Mouse (Mus musculus): ENCODE data around the gene Unc5c. TPM values are rescaled to one million over a fixed set of nuclear protein-coding genes. Genes with fewer than 3 reads are reported as not detected.

The Unc5c gene
- total and polyA plus RNA-seq, 3 experiments: not detected

GRCm38 (mm10) chr3:141725432-141725831 lies 260.4 kb downstream of the Unc5c start:
- in situ Hi-C loops (cut with MboI; ENCODE audit: low pct_ligation_motif_present, low pct_unique_long_range_greater_than_20kb, low sequenced_read_pairs) (no loop called here), dilution Hi-C loops (cut with MboI; ENCODE audit: extremely low pct_ligation_motif_present, extremely low pct_unique_long_range_greater_than_20kb, low sequenced_read_pairs) (no loop called here)
- Histone ChIP-seq H3K4me2 (ENCODE audit: insufficient read depth, low read depth, poor library complexity, severe bottlenecking) (no peak overlapping the region), H3K27me3 (replicated peaks) (no peaks in the 10 kb centered on the region), H3K4me3 (replicated peaks in 1 of 3; ENCODE audit: low read depth in 2 of 3, low read length in 2 of 3, poor library complexity in 1 of 3) (no peak overlapping the region), H3K79me2 (replicated peaks; ENCODE audit: control insufficient read depth, extremely low read depth, insufficient read depth, poor library complexity, severe bottlenecking) (no peaks in the 10 kb centered on the region), H3K36me3 (replicated peaks in 1 of 2; ENCODE audit: control insufficient read depth in 1 of 2, insufficient read depth in 1 of 2, low read length in 1 of 2) (no peaks in the 10 kb centered on the region), H3K27ac (ENCODE audit: insufficient read depth, low read depth) (no peak overlapping the region), H3K4me1 (ENCODE audit: control insufficient read depth in 1 of 2, insufficient read depth in 2 of 2) (no peaks in the 10 kb centered on the region), H3K9me3 (replicated peaks; ENCODE audit: low read length) (no peaks in the 10 kb centered on the region), H3K9ac (ENCODE audit: insufficient read depth, low read depth) (no peak overlapping the region)
- TF ChIP-seq USF2 (conservative IDR thresholded peaks at IDR 0.05; ENCODE audit: low read depth, low read length) (no peak), NRF1 (IDR thresholded peaks at IDR 0.05; ENCODE audit: low read depth, low read length) (no peak), MYC (IDR thresholded peaks at IDR 0.05; ENCODE audit: low read depth, low read length) (no peak), JUN (IDR thresholded peaks at IDR 0.05; ENCODE audit: insufficient read depth, low read depth, low read length) (no peak), SIN3A (IDR thresholded peaks at IDR 0.05; ENCODE audit: low read length) (no peak), PAX5 (IDR thresholded peaks at IDR 0.05; ENCODE audit: low read length) (no peak), JUND (conservative IDR thresholded peaks at IDR 0.05; ENCODE audit: low read depth, low read length) (no peak), EP300 (IDR thresholded peaks at IDR 0.05; ENCODE audit: low read length) (no peak), HCFC1 (IDR thresholded peaks at IDR 0.05; ENCODE audit: low read depth, low read length) (no peak), TBP (conservative IDR thresholded peaks at IDR 0.05; ENCODE audit: low read depth, low read length) (no peak), CTCF (conservative IDR thresholded peaks at IDR 0.05 in 1 of 2, IDR thresholded peaks at IDR 0.05 in 1 of 2; ENCODE audit: low read depth in 2 of 2, low read length in 2 of 2) (no peak), MXI1 (IDR thresholded peaks at IDR 0.05; ENCODE audit: low read depth, low read length) (no peak), ZMIZ1 (IDR thresholded peaks at IDR 0.05; ENCODE audit: low read depth, low read length) (no peak), ELF1 (IDR thresholded peaks at IDR 0.05; ENCODE audit: low read depth, low read length) (no peak), POLR2AphosphoS2 (IDR thresholded peaks at IDR 0.05; ENCODE audit: low read depth, low read length) (no peak), POLR2A (IDR thresholded peaks at IDR 0.05; ENCODE audit: low read depth, low read length) (no peak)
- DNase-seq (ENCODE audit: extremely low read depth): no peak

DNA sequence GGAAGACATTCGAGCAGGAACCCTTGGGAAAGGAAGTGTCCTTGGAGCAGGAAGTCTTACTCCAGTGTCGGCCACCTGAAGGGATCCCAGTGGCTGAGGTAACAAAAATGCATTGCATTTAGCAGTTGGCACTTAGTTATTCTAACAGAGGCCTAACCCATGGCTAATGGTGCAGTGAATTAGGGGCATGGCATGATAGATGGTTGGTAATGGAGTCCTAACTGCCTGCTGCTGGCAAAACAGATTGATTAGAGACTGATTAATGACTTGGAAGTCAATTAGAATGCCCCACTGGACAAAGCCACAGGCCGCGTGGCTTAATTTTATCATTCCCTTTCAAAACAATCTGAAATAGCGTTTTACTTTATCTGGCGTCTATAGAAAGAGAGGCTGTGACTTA lies 268.8 kb downstream of the Unc5c start:
- no peak overlapping the region for H3K9ac ChIP-seq (ENCODE audit: insufficient read depth, low read depth)
- no peaks in the 10 kb centered on the region for H3K27me3 ChIP-seq (replicated peaks)
- no peaks in the 10 kb centered on the region for H3K36me3 ChIP-seq (replicated peaks in 1 of 2; ENCODE audit: control insufficient read depth in 1 of 2, insufficient read depth in 1 of 2, low read length in 1 of 2)
- TF ChIP-seq HCFC1 (IDR thresholded peaks at IDR 0.05; ENCODE audit: low read depth, low read length): no peak
- no peak for TF ChIP-seq ZC3H11A (IDR thresholded peaks at IDR 0.05; ENCODE audit: low read depth, low read length)
- no peaks in the 10 kb centered on the region for H3K4me1 ChIP-seq (ENCODE audit: control insufficient read depth in 1 of 2, insufficient read depth in 2 of 2)
- no peak for DNase-seq (ENCODE audit: extremely low read depth)
- no peak overlapping the region for H3K27ac ChIP-seq (ENCODE audit: insufficient read depth, low read depth)
- H3K4me3 ChIP-seq (replicated peaks in 1 of 3; ENCODE audit: low read depth in 2 of 3, low read length in 2 of 3, poor library complexity in 1 of 3): no peak overlapping the region
- dilution Hi-C loops (cut with MboI; ENCODE audit: extremely low pct_ligation_motif_present, extremely low pct_unique_long_range_greater_than_20kb, low sequenced_read_pairs): no loop called here
- in situ Hi-C loops (cut with MboI; ENCODE audit: low pct_ligation_motif_present, low pct_unique_long_range_greater_than_20kb, low sequenced_read_pairs): no loop called here
- H3K79me2 ChIP-seq (replicated peaks; ENCODE audit: control insufficient read depth, extremely low read depth, insufficient read depth, poor library complexity, severe bottlenecking): no peaks in the 10 kb centered on the region
- no peak overlapping the region for H3K4me2 ChIP-seq (ENCODE audit: insufficient read depth, low read depth, poor library complexity, severe bottlenecking)
- H3K9me3 ChIP-seq (replicated peaks; ENCODE audit: low read length): no peaks in the 10 kb centered on the region

Data from CH12.LX (cell line).